Mouse (Mus musculus) lung, embryonic 15.5 days (tissue): ENCODE data around the gene Zdhhc4. TPM values are rescaled to one million over a fixed set of nuclear protein-coding genes. Genes with fewer than 3 reads are reported as not detected.

ENCODE experiments used
- ATAC-seq: fragments of 200-750 bp; cut with Nextera tagmentation; 2 replicates; pipeline ENCODE4 v1.8.0; 2017; ENCODE audit warnings: moderate number of reproducible peaks, borderline replicate concordance; ENCODE audit not compliant: low FRiP score, low TSS enrichment; ENCODE audit errors: extremely low read depth
- H3K27ac ChIP-seq: fragments of 300-500 bp; sonication (generic); 2 replicates; pipeline ENCODE4 v1.5.1; 2015; ENCODE audit warnings: moderate library complexity, mild to moderate bottlenecking, inconsistent platforms
- H3K27me3 ChIP-seq: fragments of 300-500 bp; sonication (generic); 2 replicates; pipeline ENCODE4 v1.6.1; 2015; ENCODE audit warnings: inconsistent platforms
- H3K36me3 ChIP-seq: fragments of 300-500 bp; sonication (generic); 2 replicates; pipeline ENCODE4 v1.6.1; 2015; ENCODE audit warnings: inconsistent platforms
- H3K4me1 ChIP-seq: fragments of 300-500 bp; sonication (generic); 2 replicates; pipeline ENCODE4 v1.6.1; 2015; ENCODE audit warnings: inconsistent platforms
- H3K4me2 ChIP-seq: fragments of 300-500 bp; sonication (generic); 2 replicates; pipeline ENCODE4 v1.6.1; 2015; ENCODE audit warnings: inconsistent platforms, mild to moderate bottlenecking, moderate library complexity
- H3K4me3 ChIP-seq: fragments of 300-500 bp; sonication (generic); 2 replicates; pipeline ENCODE4 v1.5.1; 2015; ENCODE audit warnings: mild to moderate bottlenecking, inconsistent platforms
- H3K9ac ChIP-seq: fragments of 300-500 bp; sonication (generic); 2 replicates; pipeline ENCODE4 v1.6.1; 2015; ENCODE audit warnings: inconsistent platforms
- H3K9me3 ChIP-seq: fragments of 300-500 bp; sonication (generic); 2 replicates; pipeline ENCODE4 v1.6.1; 2016; ENCODE audit warnings: inconsistent platforms
- WGBS: fragments of 180-500 bp; shearing (Covaris S2); methylation state at CpG from one replicate; pipeline ENCODE4 v1.1.7; 2015; 5-methylcytosine and 5-hydroxymethylcytosine counted together
- polyA plus RNA-seq: library from polyadenylated mRNA; unstranded; fragments of >200 nt; fragmentation: Nextera tagmentation; extraction: Ambion mirVana; gene quantifications from 2 replicates; pipeline ENCODE4 v1.2.1, GENCODE M21; 2015

The Zdhhc4 gene
- 71.9 and 73.0 TPM in 2 replicates for polyA plus RNA-seq

DNA sequence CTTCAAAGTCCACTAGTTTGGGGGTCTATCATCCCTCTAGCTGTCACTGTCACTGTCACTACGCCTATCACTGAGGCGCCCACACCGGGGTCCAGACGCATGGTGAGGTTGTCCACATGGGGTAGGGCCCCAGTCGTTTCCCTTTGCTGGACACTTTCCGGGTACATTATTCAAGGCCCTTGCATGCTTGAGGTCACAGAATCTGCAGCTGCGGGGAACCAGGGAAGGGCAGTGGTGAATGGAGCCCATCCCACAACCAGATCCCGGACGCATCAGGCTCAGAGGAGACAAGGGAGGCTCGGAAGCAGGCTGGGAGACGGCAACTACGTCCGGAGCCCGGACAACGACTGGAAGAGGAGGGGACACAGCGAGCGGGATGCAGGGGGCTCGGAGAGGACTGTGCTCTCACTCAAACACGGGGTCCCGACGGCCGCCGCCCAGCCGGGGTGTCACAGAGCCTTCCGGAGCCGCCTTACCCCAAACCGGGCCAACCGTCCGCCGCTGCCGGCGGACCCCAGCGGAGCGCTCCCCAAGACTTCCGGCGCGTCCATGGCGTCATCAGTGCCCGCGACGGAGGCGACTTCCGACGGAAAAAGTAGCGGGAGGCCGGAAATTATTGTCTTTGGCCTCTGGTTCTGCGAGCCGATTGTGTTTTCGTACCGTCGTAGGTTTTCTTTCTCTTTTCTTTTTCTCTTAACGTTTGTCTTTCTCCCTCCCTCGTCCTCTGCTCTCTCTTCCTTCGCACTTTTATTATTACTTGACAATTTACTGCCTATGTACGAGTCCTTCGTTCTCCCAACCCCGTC lies at the start of gene Zdhhc4:
Zdhhc4 (minus strand) TSS at position 567 of the 806 bp plus-strand sequence.
- under 1% methylated on average over 57 of the region's 57 CpGs for whole genome bisulfite sequencing

DNA sequence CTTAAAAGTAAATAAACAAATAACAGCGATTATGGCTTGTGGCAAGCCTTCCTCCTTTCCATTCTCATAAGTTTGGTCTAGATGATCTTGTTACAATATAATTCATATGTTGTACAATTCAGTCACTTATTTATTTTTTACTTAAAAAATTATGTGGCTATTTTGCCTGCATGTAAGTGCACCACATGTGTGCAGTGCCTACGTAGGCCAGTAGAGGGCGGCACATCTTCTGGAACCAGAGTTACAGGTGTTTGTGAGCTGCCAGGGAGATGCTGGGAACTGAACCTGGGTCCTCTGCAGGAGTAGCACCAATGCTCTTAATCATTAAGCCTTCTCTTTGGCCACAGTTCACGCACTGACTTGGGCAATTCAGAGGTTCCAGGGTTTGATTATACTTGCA lies 47.1 kb upstream of the Zdhhc4 start:
- Histone ChIP-seq H3K27ac (no peak overlapping the region), H3K27me3 (peaks cover 47% of the 10 kb centered on the region), H3K4me2 (no peak overlapping the region), H3K36me3 (no peaks in the 10 kb centered on the region), H3K9me3 (no peaks in the 10 kb centered on the region), H3K4me1 (peaks cover 8% of the 10 kb centered on the region), H3K9ac (no peak overlapping the region), H3K4me3 (no peak overlapping the region)
- ATAC-seq, result no peak
- 77% methylated on average over 4 of the region's 4 CpGs for WGBS

More for the DNA sequence above, at the start of gene Zdhhc4:
- Histone ChIP-seq H3K9me3 (no peaks in the 10 kb centered on the region), H3K9ac (peak within 1 kb of the TSS; percentile 71), H3K4me3 (peak within 1 kb of the TSS; percentile 63), H3K4me2 (peak within 1 kb of the TSS; percentile 86), H3K27ac (peak within 1 kb of the TSS; percentile 69), H3K4me1 (peaks cover 16% of the 10 kb centered on the region), H3K27me3 (no peaks in the 10 kb centered on the region), H3K36me3 (peaks cover 31% of the 10 kb centered on the region)
- peak; percentile 71; the same call in 1 of the 2 replicates for ATAC-seq

DNA sequence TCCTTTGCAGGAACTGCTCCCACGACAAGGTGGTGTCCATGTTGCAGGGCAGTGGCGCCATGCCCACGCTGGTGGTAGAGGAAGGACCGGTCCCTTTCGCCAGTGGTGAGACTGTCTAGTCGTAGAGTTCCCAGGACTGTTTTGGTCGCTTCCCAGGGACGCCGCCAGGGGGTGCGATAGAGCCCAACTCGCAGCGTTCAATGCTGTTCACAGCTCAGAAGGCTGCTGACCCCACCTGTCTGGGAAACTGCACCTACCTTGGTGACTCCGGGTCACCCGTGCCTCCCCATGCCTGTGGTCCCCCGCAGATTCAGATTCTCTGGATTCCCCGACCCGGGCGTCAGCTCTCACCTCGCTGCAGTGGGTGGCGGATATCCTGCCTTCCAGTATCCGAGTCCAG lies 46.2 kb upstream of the Zdhhc4 start:
- peak; percentile 60; the same call in 1 of the 2 replicates for ATAC-seq

GRCm38 (mm10) chr5:143372818-143373217 lies 43.8 kb upstream of the Zdhhc4 start:
- Histone ChIP-seq H3K9ac (0 out of 2 replicates have a peak overlapping the region, but pooled peaks have one; percentile 27), H3K4me3 (peak overlapping the region; percentile 32), H3K36me3 (no peaks in the 10 kb centered on the region), H3K9me3 (no peaks in the 10 kb centered on the region), H3K27me3 (peaks cover 80% of the 10 kb centered on the region), H3K27ac (no peak overlapping the region), H3K4me1 (peaks cover 14% of the 10 kb centered on the region), H3K4me2 (peak overlapping the region; percentile 69)
- ATAC-seq, result no peak
- WGBS, result under 1% methylated on average over 35 of the region's 35 CpGs

More for the DNA sequence above, 46.2 kb upstream of the Zdhhc4 start:
- Histone ChIP-seq H3K4me1 (peaks cover 8% of the 10 kb centered on the region), H3K36me3 (no peaks in the 10 kb centered on the region), H3K4me3 (peak overlapping the region; percentile 23), H3K9me3 (no peaks in the 10 kb centered on the region), H3K27me3 (peaks cover 56% of the 10 kb centered on the region), H3K27ac (no peak overlapping the region), H3K4me2 (peak overlapping the region; percentile 50), H3K9ac (no peak overlapping the region)
- 12% methylated on average over 21 of the region's 21 CpGs for WGBS

- WGBS, result 59% methylated on average over 4 of the region's 4 CpGs
- H3K4me3 ChIP-seq, result no peak overlapping the region
- no peak for ATAC-seq
Measured at GRCm38 (mm10) chr5:143371146-143371510, 42.1 kb upstream of the Zdhhc4 start.

GRCm38 (mm10) chr5:143370416-143371145 lies 41.5 kb upstream of the Zdhhc4 start:
- Histone ChIP-seq H3K4me2 (peak overlapping the region; percentile 44; the same call in 1 of the 2 replicates), H3K36me3 (no peaks in the 10 kb centered on the region), H3K9ac (no peak overlapping the region), H3K27ac (no peak overlapping the region), H3K4me1 (peaks cover 14% of the 10 kb centered on the region), H3K4me3 (no peak overlapping the region), H3K9me3 (no peaks in the 10 kb centered on the region), H3K27me3 (peaks cover 90% of the 10 kb centered on the region)
- ATAC-seq, result no peak
- WGBS, result 25% methylated on average over 17 of the region's 17 CpGs

More at GRCm38 (mm10) chr5:143371146-143371510, 42.1 kb upstream of the Zdhhc4 start:
- H3K27me3 ChIP-seq, result peaks cover 87% of the 10 kb centered on the region
- H3K36me3 ChIP-seq, result no peaks in the 10 kb centered on the region
- H3K4me1 ChIP-seq, result peaks cover 14% of the 10 kb centered on the region
- no peak overlapping the region for H3K4me2 ChIP-seq
- H3K9ac ChIP-seq, result no peak overlapping the region
- H3K27ac ChIP-seq, result no peak overlapping the region
- H3K9me3 ChIP-seq, result no peaks in the 10 kb centered on the region

GRCm38 (mm10) chr5:143369611-143370255 lies 40.7 kb upstream of the Zdhhc4 start:
- Histone ChIP-seq H3K36me3 (no peaks in the 10 kb centered on the region), H3K9me3 (no peaks in the 10 kb centered on the region), H3K4me3 (peak overlapping the region; percentile 20; the same call in 1 of the 2 replicates), H3K27ac (no peak overlapping the region), H3K9ac (no peak overlapping the region), H3K4me1 (peaks cover 11% of the 10 kb centered on the region), H3K27me3 (peaks cover 90% of the 10 kb centered on the region), H3K4me2 (peak overlapping the region; percentile 44)
- ATAC-seq, result no peak
- under 1% methylated on average over 36 of the region's 36 CpGs for WGBS

DNA sequence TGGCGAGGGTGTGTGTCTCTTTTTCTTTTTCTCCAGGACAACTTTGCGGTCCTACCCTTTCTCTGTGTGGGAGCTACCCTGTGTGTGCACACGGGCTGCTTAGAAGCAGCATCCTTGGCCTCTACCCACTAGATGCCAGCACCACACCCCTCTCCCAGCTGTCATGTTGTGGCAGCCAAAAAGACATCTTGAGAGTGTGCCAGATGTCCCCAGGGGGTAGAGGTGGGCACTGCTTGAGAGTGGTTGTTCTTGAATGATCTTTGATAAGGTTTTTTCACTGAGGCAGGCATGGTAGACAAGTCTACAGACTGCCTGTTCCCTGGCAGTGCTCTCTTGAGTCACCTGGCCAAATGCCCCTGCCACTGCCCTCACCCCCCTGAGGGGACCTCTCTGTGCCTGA lies 38.9 kb upstream of the Zdhhc4 start:
- peaks cover 83% of the 10 kb centered on the region for H3K27me3 ChIP-seq
- no peak for ATAC-seq
- 60% methylated on average over 3 of the region's 3 CpGs for WGBS

GRCm38 (mm10) chr5:143363678-143364615 lies 34.9 kb upstream of the Zdhhc4 start:
- Histone ChIP-seq H3K9me3 (no peaks in the 10 kb centered on the region), H3K36me3 (no peaks in the 10 kb centered on the region), H3K4me3 (peak overlapping the region; percentile 40), H3K27ac (no peak overlapping the region), H3K9ac (peak overlapping the region; percentile 39), H3K4me1 (peaks cover 10% of the 10 kb centered on the region; the same call in 1 of the 2 replicates), H3K4me2 (peak overlapping the region; percentile 87), H3K27me3 (peaks cover 48% of the 10 kb centered on the region)
- WGBS, result under 1% methylated on average over 47 of the region's 47 CpGs
- ATAC-seq, result peak; percentile 78; the same call in 1 of the 2 replicates

More for the DNA sequence above, 38.9 kb upstream of the Zdhhc4 start:
- Histone ChIP-seq H3K4me1 (peaks cover 16% of the 10 kb centered on the region), H3K4me2 (no peak overlapping the region), H3K4me3 (no peak overlapping the region), H3K36me3 (no peaks in the 10 kb centered on the region), H3K9me3 (no peaks in the 10 kb centered on the region), H3K27ac (no peak overlapping the region), H3K9ac (no peak overlapping the region)

DNA sequence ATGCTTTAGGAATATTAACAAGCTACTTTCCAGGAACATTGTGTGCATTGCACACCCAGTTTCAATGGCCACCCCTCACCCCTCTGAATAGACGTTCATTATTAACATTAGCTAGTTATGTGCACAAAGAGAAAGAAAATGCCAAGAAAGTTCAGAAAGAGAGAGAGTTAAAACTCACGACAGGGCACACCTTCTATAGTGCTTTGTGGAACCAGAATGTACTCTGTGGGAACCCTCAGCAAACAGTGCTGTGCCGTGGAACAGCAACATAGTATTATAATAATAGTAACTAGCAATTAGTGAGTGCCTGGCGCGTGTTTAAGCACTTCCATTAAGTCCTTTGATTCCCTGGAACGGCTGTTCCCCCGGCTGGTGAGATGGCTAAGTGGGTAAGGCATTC lies 32.4 kb upstream of the Zdhhc4 start:
- H3K4me1 ChIP-seq, result peaks cover 13% of the 10 kb centered on the region
- no peak overlapping the region for H3K4me2 ChIP-seq
- H3K27ac ChIP-seq, result no peak overlapping the region
- no peak overlapping the region for H3K9ac ChIP-seq
- H3K9me3 ChIP-seq, result no peaks in the 10 kb centered on the region
- 55% methylated on average over 7 of the region's 7 CpGs for WGBS
- no peak for ATAC-seq
- H3K4me3 ChIP-seq, result no peak overlapping the region
- no peaks in the 10 kb centered on the region for H3K36me3 ChIP-seq
- H3K27me3 ChIP-seq, result peaks cover 56% of the 10 kb centered on the region

DNA sequence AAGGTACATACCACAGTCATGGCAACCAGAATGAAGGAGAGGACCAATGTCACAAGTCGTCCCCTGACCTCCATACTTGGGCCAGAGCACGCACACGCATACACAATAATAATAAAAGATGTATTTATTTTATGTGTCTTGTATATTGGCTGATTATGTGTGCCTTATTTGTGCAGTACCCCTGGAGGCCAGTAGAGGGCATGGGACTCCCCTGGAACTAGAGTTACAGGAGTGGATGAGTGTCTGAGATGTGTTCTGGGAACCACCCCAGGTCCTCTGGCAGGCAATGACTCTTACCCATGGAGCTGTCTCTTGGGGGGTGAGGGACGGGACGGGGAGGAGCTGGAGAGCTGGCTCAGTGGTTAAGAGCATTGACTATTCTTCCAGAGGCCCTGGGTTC lies 30.9 kb upstream of the Zdhhc4 start:
- H3K27me3 ChIP-seq, result peaks cover 43% of the 10 kb centered on the region
- no peaks in the 10 kb centered on the region for H3K36me3 ChIP-seq
- WGBS, result 54% methylated on average over 5 of the region's 5 CpGs
- peaks cover 13% of the 10 kb centered on the region for H3K4me1 ChIP-seq
- no peaks in the 10 kb centered on the region for H3K9me3 ChIP-seq
- no peak overlapping the region for H3K4me2 ChIP-seq
- H3K27ac ChIP-seq, result no peak overlapping the region
- no peak overlapping the region for H3K4me3 ChIP-seq
- ATAC-seq, result no peak
- H3K9ac ChIP-seq, result no peak overlapping the region
